Mouse (Mus musculus): ENCODE data around the gene Gm2888. TPM values are rescaled to one million over a fixed set of nuclear protein-coding genes. Genes with fewer than 3 reads are reported as not detected.

Gm2888 gene
- not detected in 2 replicates for polyA plus RNA-seq (2012; ENCODE audit: low replicate concordance)

DNA sequence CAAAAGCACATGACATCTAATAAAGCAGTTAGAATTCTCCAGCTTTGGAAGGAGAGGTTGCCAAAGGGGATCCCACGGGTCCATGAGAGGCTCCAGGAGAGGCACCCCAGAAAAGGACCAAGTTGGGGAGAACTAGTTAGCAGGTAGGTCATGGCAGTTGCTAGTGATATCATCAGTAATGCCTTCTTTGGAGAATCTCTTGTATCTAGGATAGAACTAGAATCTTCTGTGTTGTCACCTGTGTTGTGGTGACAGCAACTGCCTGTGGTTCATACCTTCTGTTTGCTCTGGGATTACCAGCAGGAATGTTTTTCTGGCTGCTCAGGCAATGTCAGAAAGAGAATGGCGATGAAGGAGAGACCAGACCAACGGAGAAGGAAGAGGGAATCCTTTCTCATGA is at the start of gene Gm2888:
TSS of gene Gm2888 (plus strand) at position 301 of the 400 bp plus-strand sequence.

DNA sequence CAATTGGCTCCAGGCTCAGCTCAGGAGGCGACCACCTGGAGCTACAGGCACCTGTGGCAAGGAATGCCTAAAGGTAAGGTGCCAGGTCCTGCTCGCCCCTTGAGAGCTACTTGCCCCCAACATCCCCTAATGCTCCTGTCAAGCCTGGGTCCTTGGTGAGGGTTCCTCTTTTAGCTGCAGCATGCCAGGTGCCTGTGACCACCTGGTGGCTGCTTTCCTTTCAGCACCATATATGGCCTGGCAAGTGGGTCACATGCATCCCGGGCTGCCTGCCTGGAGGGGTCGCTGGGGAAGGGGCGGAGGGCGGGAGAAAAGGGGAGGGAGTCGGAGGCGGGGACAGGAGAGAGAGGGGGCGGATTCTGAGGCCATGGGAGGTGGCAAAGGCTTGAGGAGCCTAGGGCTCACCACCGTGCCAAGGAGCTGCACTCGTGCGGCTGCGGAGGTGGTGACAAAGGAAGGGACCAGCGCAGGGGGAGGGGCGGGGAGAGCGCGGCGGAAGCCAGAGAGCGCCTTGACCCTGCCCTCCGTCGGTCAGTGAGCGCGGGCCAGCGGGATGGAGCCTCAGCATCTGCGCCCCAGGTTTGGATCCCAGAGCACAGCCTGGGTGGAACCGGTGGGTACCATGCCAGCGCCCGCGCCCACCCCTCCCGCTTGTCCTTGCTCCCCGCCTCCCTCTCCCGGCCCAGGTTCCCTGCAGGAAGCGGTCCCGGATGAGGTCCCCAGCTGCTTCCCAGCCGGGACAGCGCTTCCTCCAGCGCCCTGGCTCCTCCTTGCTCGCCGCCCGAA is 19.1 kb downstream of the Gm2888 start, which contains the start of gene Gm2897:
TSS of gene Gm2897 (plus strand) at position 559 of the 786 bp plus-strand sequence.

Other genes with a start within 250 kb of the Gm2888 start
- not detected in 2 replicates for gene Gm2897, start 19.3 kb downstream of the Gm2888 start, polyA plus RNA-seq (2012; ENCODE audit: low replicate concordance)
- gene Gm10340, start 104.0 kb downstream of the Gm2888 start, polyA plus RNA-seq (2012; ENCODE audit: low replicate concordance): not detected in 2 replicates
- 0.22 TPM in 1 of 2 replicates, not detected in the other for gene Gm5795, start 158.3 kb downstream of the Gm2888 start, polyA plus RNA-seq (2012; ENCODE audit: low replicate concordance)
- 0.24 and 1.2 TPM in 2 replicates for gene D830030K20Rik, start 178.5 kb downstream of the Gm2888 start, polyA plus RNA-seq (2012; ENCODE audit: low replicate concordance)

Measured in hematopoietic multipotent progenitor cell, adult 10-12 weeks (in vitro differentiated cells).